Mouse (Mus musculus) embryonic facial prominence, embryonic 11.5 days (tissue): ENCODE measurements around the gene Tyrobp. TPM values are rescaled to one million over a fixed set of nuclear protein-coding genes. Genes with fewer than 3 reads are reported as not detected.

Experiments used
- polyA plus RNA-seq: library from polyadenylated mRNA; unstranded; fragments of >200 nt; fragmentation: Nextera tagmentation; extraction: Ambion mirVana; gene quantifications from 2 replicates; pipeline ENCODE4 v1.2.1, GENCODE M21; 2014

Tyrobp gene
- polyA plus RNA-seq, 1 experiment from 2014 or later, result 17.9 TPM

Other genes starting within 250 kb of the Tyrobp start
- 19.8 and 23.0 TPM in 2 replicates for gene Zfp146, start 244.0 kb upstream of the Tyrobp start, polyA plus RNA-seq
- gene Cox7a1, start 229.6 kb upstream of the Tyrobp start, polyA plus RNA-seq, result 2.4 and 3.0 TPM in 2 replicates
- 56.8 and 56.9 TPM in 2 replicates for gene Capns1, start 214.9 kb upstream of the Tyrobp start, polyA plus RNA-seq
- gene Polr2i, start 181.8 kb upstream of the Tyrobp start, polyA plus RNA-seq, result 166 and 177 TPM in 2 replicates
- gene Tbcb, start 181.5 kb upstream of the Tyrobp start, polyA plus RNA-seq, result 245 and 256 TPM in 2 replicates
- gene Ovol3, start 178.0 kb upstream of the Tyrobp start, polyA plus RNA-seq, result not detected in 2 replicates
- gene Thap8, start 133.7 kb upstream of the Tyrobp start, polyA plus RNA-seq, result 0.28 and 0.31 TPM in 2 replicates
- 5.2 and 9.3 TPM in 2 replicates for gene Wdr62, start 133.3 kb upstream of the Tyrobp start, polyA plus RNA-seq
- 52.5 and 70.5 TPM in 2 replicates for gene Clip3, start 122.0 kb upstream of the Tyrobp start, polyA plus RNA-seq
- gene Alkbh6, start 105.0 kb upstream of the Tyrobp start, polyA plus RNA-seq, result 80.7 and 92.0 TPM in 2 replicates
- 34.5 and 44.5 TPM in 2 replicates for gene Syne4, start 99.0 kb upstream of the Tyrobp start, polyA plus RNA-seq
- gene E130208F15Rik, start 92.0 kb upstream of the Tyrobp start, polyA plus RNA-seq, result 1.4 TPM in 1 of 2 replicates, not detected in the other
- gene Sdhaf1, start 89.9 kb upstream of the Tyrobp start, polyA plus RNA-seq, result 24.4 and 25.0 TPM in 2 replicates
- 4.5 and 5.1 TPM in 2 replicates for gene Lrfn3, start 51.0 kb upstream of the Tyrobp start, polyA plus RNA-seq
- gene Hcst, start 6.1 kb downstream of the Tyrobp start, polyA plus RNA-seq, result 0.72 TPM in 1 of 2 replicates, not detected in the other
- gene Nfkbid, start 8.0 kb downstream of the Tyrobp start, polyA plus RNA-seq, result 1.6 TPM in 2 replicates
- gene Aplp1, start 31.8 kb downstream of the Tyrobp start, polyA plus RNA-seq, result 40.2 and 45.4 TPM in 2 replicates
- gene Kirrel2, start 43.9 kb downstream of the Tyrobp start, polyA plus RNA-seq, result 0.45 and 0.84 TPM in 2 replicates
- 0.36 TPM in 1 of 2 replicates, not detected in the other for gene Nphs1, start 44.6 kb downstream of the Tyrobp start, polyA plus RNA-seq
- not detected in 2 replicates for gene Prodh2, start 79.9 kb downstream of the Tyrobp start, polyA plus RNA-seq
- 11.5 and 14.7 TPM in 2 replicates for gene Arhgap33, start 121.3 kb downstream of the Tyrobp start, polyA plus RNA-seq
- 4.4 and 6.2 TPM in 2 replicates for gene Hspb6, start 138.4 kb downstream of the Tyrobp start, polyA plus RNA-seq
- 13.0 and 13.7 TPM in 2 replicates for gene Proser3, start 138.5 kb downstream of the Tyrobp start, polyA plus RNA-seq
- 40.2 and 44.8 TPM in 2 replicates for gene Lin37, start 146.1 kb downstream of the Tyrobp start, polyA plus RNA-seq
- gene U2af1l4, start 149.5 kb downstream of the Tyrobp start, polyA plus RNA-seq, result 99.9 and 102 TPM in 2 replicates
- gene Gm49396, start 149.6 kb downstream of the Tyrobp start, polyA plus RNA-seq, result 5.9 and 7.0 TPM in 2 replicates
- gene Psenen, start 149.9 kb downstream of the Tyrobp start, polyA plus RNA-seq, result 108 and 110 TPM in 2 replicates
- gene Igflr1, start 151.7 kb downstream of the Tyrobp start, polyA plus RNA-seq, result 1.5 and 2.9 TPM in 2 replicates
- gene Kmt2b, start 175.0 kb downstream of the Tyrobp start, polyA plus RNA-seq, result 7.2 and 8.4 TPM in 2 replicates
- gene Zbtb32, start 185.1 kb downstream of the Tyrobp start, polyA plus RNA-seq, result 0.21 and 0.43 TPM in 2 replicates
- gene Upk1a, start 199.1 kb downstream of the Tyrobp start, polyA plus RNA-seq, result 0.14 and 0.35 TPM in 2 replicates
- 700 and 782 TPM in 2 replicates for gene Cox6b1, start 212.4 kb downstream of the Tyrobp start, polyA plus RNA-seq
- gene Etv2, start 222.1 kb downstream of the Tyrobp start, polyA plus RNA-seq, result 0.20 TPM in 1 of 2 replicates, not detected in the other
- 108 and 118 TPM in 2 replicates for gene Rbm42, start 236.6 kb downstream of the Tyrobp start, polyA plus RNA-seq